Mouse (Mus musculus) liver, adult 2 months (tissue): ENCODE measurements at regions not wholly inside any gene's neighbourhood (a gene's known extent, or its start where the extent isn't known, plus 50 kb on each side); places are given as distances from the start of the nearest gene placed in this dataset.

Experiments
- DNase-seq: peaks from one replicate; pipeline ENCODE4 v3.0.0-alpha.2; 2011; ENCODE audit warnings: low read depth, low spot score; ENCODE audit errors: extremely low read depth
- H3K27ac ChIP-seq: fragments of 200-500 bp; replicated peaks from 2 replicates; pipeline ENCODE4 v1.5.1; 2012; ENCODE audit warnings: low read depth, mild to moderate bottlenecking, control low read depth, inconsistent platforms, low read length; ENCODE audit not compliant: insufficient read depth
- H3K27me3 ChIP-seq: fragments of 200-500 bp; 2 replicates; pipeline ENCODE4 v1.6.1; 2012; ENCODE audit warnings: mild to moderate bottlenecking, moderate library complexity, low read length, inconsistent platforms; ENCODE audit not compliant: control insufficient read depth, insufficient read depth
- H3K36me3 ChIP-seq: fragments of 200-500 bp; 2 replicates; pipeline ENCODE4 v1.6.1; 2012; ENCODE audit warnings: low read length, inconsistent platforms; ENCODE audit not compliant: control insufficient read depth, insufficient read depth
- H3K4me1 ChIP-seq: fragments of 200-500 bp; 2 replicates; pipeline ENCODE4 v1.6.1; 2011; ENCODE audit warnings: low read length; ENCODE audit not compliant: control insufficient read depth, insufficient read depth
- H3K4me3 ChIP-seq: fragments of 200-500 bp; 2 replicates; pipeline ENCODE4 v1.5.1; 2011; ENCODE audit warnings: low read depth, mild to moderate bottlenecking, control low read depth, low read length, moderate library complexity; ENCODE audit not compliant: insufficient read depth
- H3K79me2 ChIP-seq: fragments of 200-500 bp; 2 replicates; pipeline ENCODE4 v1.6.1; 2012; ENCODE audit warnings: inconsistent platforms, mild to moderate bottlenecking, low read length, moderate library complexity; ENCODE audit not compliant: control insufficient read depth, insufficient read depth
- H3K9ac ChIP-seq: fragments of 200-500 bp; 2 replicates; pipeline ENCODE4 v1.6.1; 2012; ENCODE audit warnings: low read depth, mild to moderate bottlenecking, control low read depth, inconsistent platforms, low read length
- CTCF ChIP-seq: fragments of 200-500 bp; IDR thresholded peaks from 2 replicates; pipeline ENCODE4 v1.5.1; 2011; ENCODE audit warnings: low read depth, low read length, control low read depth
- POLR2A ChIP-seq: fragments of 200-500 bp; IDR thresholded peaks from 2 replicates; pipeline ENCODE4 v1.6.1; 2011; ENCODE audit warnings: low read length, control low read depth; ENCODE audit not compliant: insufficient read depth; ENCODE audit errors: extremely low read depth
- WGBS: fragments of 180-500 bp; shearing (Covaris S2); methylation state at CpG from one replicate; pipeline ENCODE4 v1.1.7; 2018; 5-methylcytosine and 5-hydroxymethylcytosine counted together

DNA sequence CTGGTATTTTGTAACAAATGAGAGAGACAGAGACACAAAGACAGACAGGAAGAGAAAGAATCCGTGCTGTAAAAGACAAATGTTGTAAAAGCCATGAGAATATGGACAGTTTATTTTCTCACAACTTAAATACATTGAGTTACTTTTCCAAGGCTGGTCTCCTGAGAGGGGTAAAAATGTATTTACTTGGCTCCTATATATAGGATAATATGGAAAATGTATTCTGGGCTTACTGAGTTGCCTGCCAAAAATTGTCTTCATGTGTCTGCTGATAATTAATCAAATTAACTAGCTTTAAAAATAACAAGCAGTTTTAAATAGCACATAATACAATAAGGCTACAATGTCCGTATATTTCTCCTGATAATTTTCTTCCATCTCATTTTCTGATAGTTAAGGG lies 216.2 kb upstream of the Nrip1 start:
- Histone ChIP-seq H3K4me3 (no peak overlapping the region), H3K4me1 (no peaks in the 10 kb centered on the region), H3K9ac (no peak overlapping the region), H3K27ac (no peak overlapping the region), H3K27me3 (no peaks in the 10 kb centered on the region), H3K79me2 (no peaks in the 10 kb centered on the region), H3K36me3 (no peaks in the 10 kb centered on the region)
- WGBS: 87% methylated on average over 2 of the region's 2 CpGs
- no peak for TF ChIP-seq CTCF
- DNase-seq: no peak

DNA sequence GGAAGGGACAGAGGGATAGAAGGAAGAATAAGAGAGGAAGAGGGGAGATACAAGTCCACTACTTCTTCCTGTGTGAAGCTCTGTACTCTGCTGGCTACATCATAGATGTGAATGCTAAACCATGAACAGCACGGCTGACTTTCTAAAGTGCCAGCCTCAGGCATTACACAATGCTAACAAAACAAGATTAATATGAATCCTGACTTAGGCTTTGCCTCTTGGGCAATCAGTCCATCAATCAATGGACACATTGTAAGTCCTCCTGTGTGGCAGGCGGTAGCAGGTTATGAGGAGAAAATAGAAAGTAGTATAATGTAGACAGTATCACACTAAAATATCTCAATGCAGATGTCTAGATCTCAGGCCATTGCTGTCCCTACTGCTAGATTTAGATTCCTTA lies 203.6 kb upstream of the Nrip1 start:
- Histone ChIP-seq H3K4me1 (no peaks in the 10 kb centered on the region), H3K36me3 (no peaks in the 10 kb centered on the region), H3K27me3 (no peaks in the 10 kb centered on the region), H3K27ac (no peak overlapping the region), H3K9ac (no peak overlapping the region), H3K4me3 (no peak overlapping the region), H3K79me2 (no peaks in the 10 kb centered on the region)
- DNase-seq: peak; percentile 73
- TF ChIP-seq POLR2A (no peak), CTCF (no peak)
- 22% methylated on average over 2 of the region's 2 CpGs for WGBS

DNA sequence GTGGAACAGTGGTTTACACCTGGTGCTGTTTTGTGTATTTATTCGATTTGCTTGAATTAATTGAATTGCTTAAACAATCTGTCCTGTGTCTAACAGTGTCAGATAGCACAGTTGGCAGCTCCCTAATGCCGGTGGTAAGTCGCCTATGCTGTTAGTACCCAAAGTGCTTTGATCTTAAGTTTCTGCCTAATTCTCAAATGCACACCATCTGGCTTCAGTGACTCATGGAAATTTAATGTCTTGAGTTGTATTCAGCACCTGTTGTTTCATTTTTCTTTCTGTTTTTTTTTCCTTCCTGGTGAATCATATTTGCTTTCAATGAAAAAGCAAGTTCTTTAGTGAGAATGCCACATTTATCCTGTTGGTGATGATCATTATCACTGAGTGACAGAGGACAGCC lies 201.7 kb upstream of the Nrip1 start:
- no peaks in the 10 kb centered on the region for H3K4me1 ChIP-seq
- no peaks in the 10 kb centered on the region for H3K79me2 ChIP-seq
- DNase-seq: no peak
- WGBS: 83% methylated on average over 3 of the region's 3 CpGs
- H3K9ac ChIP-seq: no peak overlapping the region
- no peak overlapping the region for H3K4me3 ChIP-seq
- H3K27me3 ChIP-seq: no peaks in the 10 kb centered on the region
- no peaks in the 10 kb centered on the region for H3K36me3 ChIP-seq
- no peak for TF ChIP-seq POLR2A
- TF ChIP-seq CTCF: no peak
- H3K27ac ChIP-seq: no peak overlapping the region

DNA sequence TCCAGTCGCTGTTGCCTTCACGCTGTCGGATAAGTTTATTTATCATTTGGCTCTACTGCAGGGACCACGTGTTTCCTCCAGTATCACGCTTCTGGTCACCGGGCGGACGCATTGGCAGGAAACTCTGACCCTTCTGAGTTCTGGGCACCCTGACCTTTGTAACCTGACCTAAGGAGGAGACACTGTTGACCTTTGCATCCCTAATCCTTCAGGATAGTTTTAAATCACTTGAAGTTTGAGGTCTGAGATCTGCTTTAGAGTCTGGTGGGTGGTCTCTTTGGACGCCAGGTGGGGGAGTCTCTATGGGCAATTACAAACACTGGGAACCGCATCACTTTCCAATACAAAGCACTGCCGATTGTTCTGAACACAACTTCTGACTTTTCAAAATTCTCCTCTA lies 192.6 kb upstream of the Nrip1 start:
- no peaks in the 10 kb centered on the region for H3K4me1 ChIP-seq
- no peak overlapping the region for H3K27ac ChIP-seq
- no peaks in the 10 kb centered on the region for H3K79me2 ChIP-seq
- H3K4me3 ChIP-seq: no peak overlapping the region
- H3K9ac ChIP-seq: no peak overlapping the region
- no peaks in the 10 kb centered on the region for H3K27me3 ChIP-seq
- H3K36me3 ChIP-seq: no peaks in the 10 kb centered on the region
- WGBS: 21% methylated on average over 11 of the region's 11 CpGs
- peak; percentile 50 for DNase-seq
- no peak for TF ChIP-seq CTCF
- no peak for TF ChIP-seq POLR2A

DNA sequence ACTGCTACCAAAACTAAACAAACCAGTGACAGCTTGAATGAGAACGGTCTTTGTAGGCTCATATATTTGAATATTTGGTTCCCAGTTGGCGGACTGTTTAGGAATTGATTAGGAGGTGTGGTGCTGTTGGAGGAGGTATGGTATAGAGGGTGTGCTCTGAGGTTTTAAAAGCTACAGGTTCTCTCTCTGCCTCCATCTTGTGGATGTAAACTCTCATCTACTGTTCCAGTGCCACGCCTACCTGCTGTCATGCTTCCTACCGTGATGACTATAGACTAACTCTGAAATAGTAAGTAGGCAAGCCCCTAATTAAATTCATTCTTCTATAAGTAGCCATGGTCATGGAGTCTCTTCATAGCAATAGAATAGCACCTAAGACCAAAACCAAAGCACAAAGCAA lies 181.2 kb upstream of the Nrip1 start:
- Histone ChIP-seq H3K27ac (no peak overlapping the region), H3K4me1 (no peaks in the 10 kb centered on the region), H3K9ac (no peak overlapping the region), H3K4me3 (no peak overlapping the region), H3K27me3 (no peaks in the 10 kb centered on the region), H3K36me3 (no peaks in the 10 kb centered on the region), H3K79me2 (no peaks in the 10 kb centered on the region)
- DNase-seq: no peak
- TF ChIP-seq POLR2A: no peak
- TF ChIP-seq CTCF: no peak
- 84% methylated on average over 4 of the region's 4 CpGs for WGBS

DNA sequence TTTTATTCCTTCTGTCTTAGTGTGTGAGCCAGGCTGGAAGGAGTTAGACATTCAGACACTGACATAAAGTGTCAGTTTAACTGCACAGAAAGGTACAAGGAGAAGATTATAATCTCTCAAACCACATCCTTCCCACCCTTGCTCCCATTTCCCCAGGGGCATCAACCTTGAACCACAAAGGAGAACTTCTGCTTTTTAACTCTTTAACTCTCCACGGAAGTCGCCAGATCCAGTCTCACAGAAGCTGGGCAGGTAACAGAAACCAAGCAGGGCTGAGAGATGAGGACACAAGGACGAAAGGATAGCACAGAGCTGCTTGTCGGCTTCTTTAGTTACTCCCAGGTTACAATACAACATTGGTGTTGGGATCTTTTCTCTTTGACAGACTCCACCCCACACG lies 176.0 kb upstream of the Nrip1 start:
- H3K27ac ChIP-seq: no peak overlapping the region
- TF ChIP-seq POLR2A: no peak
- TF ChIP-seq CTCF: no peak
- no peak overlapping the region for H3K4me3 ChIP-seq
- H3K4me1 ChIP-seq: peaks cover 3% of the 10 kb centered on the region; the same call in 1 of the 2 replicates
- WGBS: 86% methylated on average over 5 of the region's 5 CpGs
- no peaks in the 10 kb centered on the region for H3K79me2 ChIP-seq
- DNase-seq: no peak
- no peak overlapping the region for H3K9ac ChIP-seq
- H3K27me3 ChIP-seq: no peaks in the 10 kb centered on the region
- no peaks in the 10 kb centered on the region for H3K36me3 ChIP-seq
